Mouse (Mus musculus) olfactory bulb, adult 2 months (tissue): ENCODE results near the gene Negr1. TPM values are rescaled to one million over a fixed set of nuclear protein-coding genes. Genes with fewer than 3 reads are reported as not detected.
A peak's percentile ranks its signal among the peaks of the same experiment; 100 is the strongest.

Experiments used
- H3K27ac ChIP-seq: fragments of 200-500 bp; 2 replicates; pipeline ENCODE4 v1.5.1; 2012; ENCODE audit warnings: low read depth, low read length; ENCODE audit not compliant: insufficient read depth
- H3K4me1 ChIP-seq: fragments of 200-500 bp; 2 replicates; pipeline ENCODE4 v1.6.1; 2012; ENCODE audit warnings: low read length; ENCODE audit not compliant: control insufficient read depth, insufficient read depth
- H3K4me3 ChIP-seq: fragments of 200-500 bp; 2 replicates; pipeline ENCODE4 v1.5.1; 2012; ENCODE audit warnings: mild to moderate bottlenecking, low read depth, low read length, moderate library complexity; ENCODE audit not compliant: insufficient read depth
- CTCF ChIP-seq: fragments of 200-500 bp; IDR thresholded peaks from 2 replicates; pipeline ENCODE4 v1.5.1; 2012; ENCODE audit warnings: low read depth, mild to moderate bottlenecking, low read length, moderate library complexity; ENCODE audit not compliant: insufficient read depth
- POLR2A ChIP-seq: fragments of 200-500 bp; IDR thresholded peaks from 2 replicates; pipeline ENCODE4 v1.6.1; 2012; ENCODE audit warnings: mild to moderate bottlenecking, low read depth, low read length, moderate library complexity; ENCODE audit not compliant: insufficient read depth
- WGBS: fragments of 180-500 bp; shearing (Covaris S2); methylation state at CpG from one replicate; pipeline ENCODE4 v1.1.7; 2018; 5-methylcytosine and 5-hydroxymethylcytosine counted together
- polyA plus RNA-seq: library from polyadenylated mRNA; stranded (reverse); fragments of >200 nt; gene quantifications from 2 replicates; pipeline ENCODE4 v1.2.4, GENCODE M21; 2012; ENCODE audit warnings: low replicate concordance; ENCODE audit not compliant: missing spikeins, insufficient read depth, insufficient read length

The Negr1 gene
- 107 and 504 TPM in 2 replicates for polyA plus RNA-seq

DNA sequence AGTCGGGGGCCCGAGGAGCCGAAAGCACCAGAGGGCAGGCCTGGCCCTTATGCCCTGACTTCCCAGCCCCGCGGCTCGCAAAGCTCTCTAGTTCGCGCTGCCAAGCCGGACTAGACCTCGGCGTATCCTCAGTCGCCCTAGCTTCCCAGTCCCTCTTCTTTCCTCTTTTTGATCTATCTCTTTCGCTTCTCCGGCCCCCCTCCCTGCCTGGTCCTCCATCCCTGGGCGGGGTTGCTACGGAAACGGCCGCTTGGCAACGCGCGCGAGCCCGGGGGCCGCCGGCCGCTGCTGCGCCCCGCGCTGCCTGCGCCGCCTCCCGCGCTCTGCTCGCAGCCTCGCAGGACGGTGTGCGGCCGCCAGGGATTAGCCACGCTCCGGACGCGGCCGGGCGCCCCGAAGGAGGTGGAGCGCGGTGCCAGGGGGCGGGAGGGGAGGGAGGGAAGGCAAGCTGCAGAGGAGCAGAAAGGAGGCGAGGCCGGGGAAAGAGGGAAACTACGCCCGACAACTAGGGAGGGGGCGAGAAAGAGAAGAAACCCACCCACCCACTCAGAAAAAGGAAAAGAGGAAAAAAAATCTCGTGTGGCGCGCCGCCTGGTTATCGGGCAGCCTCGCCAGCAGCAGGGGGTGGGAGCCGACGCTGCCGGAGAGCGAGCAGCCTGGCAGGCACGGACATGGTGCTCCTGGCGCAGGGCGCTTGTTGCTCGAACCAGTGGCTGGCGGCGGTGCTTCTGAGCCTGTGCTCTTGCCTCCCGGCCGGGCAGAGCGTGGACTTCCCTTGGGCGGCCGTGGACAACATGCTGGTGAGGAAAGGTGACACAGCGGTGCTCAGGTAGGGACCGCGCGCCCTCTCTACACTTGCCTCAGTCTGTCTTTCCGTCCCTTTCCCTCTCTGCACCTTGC is at the start of gene Negr1:
Gene Negr1, plus strand, starts transcription at position 271 of the 900 bp plus-strand sequence.
- TF ChIP-seq CTCF (no peak; the same call in 1 of the 2 replicates), POLR2A (peak; percentile 45; the same call in 1 of the 2 replicates)
- Histone ChIP-seq H3K27ac (peak within 1 kb of the TSS; percentile 100), H3K4me1 (peaks cover 6% of the 10 kb centered on the region; the same call in 1 of the 2 replicates), H3K4me3 (peak within 1 kb of the TSS; percentile 89)
- WGBS, result under 1% methylated on average over 79 of the region's 79 CpGs

DNA sequence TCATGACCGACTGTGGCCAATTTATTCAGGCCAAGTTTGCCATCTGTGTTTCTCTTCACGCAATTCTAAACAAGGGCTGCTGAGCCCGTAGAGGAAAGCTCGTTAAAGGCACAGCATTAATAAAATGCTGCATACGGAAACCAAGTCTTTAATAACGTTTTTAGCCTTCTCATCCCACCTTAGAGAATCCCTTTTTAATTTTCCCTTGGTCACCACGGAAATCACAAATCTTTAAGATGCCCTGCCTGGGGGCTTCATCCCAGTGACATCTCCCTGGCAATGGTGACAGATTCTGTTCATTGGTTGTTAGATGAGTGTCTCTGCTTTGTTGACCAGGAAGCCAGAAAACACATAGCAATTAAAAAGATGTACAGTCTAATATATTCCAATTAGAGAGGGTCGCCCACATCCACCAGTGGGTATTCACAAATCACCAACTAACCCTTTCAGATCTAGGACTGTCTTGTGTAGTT is 35.1 kb upstream of the Negr1 start:
- no peak for TF ChIP-seq CTCF
- TF ChIP-seq POLR2A, result no peak
- Histone ChIP-seq H3K4me3 (no peak overlapping the region), H3K27ac (no peak overlapping the region), H3K4me1 (no peaks in the 10 kb centered on the region)
- 39% methylated on average over 8 of the region's 8 CpGs for WGBS

DNA sequence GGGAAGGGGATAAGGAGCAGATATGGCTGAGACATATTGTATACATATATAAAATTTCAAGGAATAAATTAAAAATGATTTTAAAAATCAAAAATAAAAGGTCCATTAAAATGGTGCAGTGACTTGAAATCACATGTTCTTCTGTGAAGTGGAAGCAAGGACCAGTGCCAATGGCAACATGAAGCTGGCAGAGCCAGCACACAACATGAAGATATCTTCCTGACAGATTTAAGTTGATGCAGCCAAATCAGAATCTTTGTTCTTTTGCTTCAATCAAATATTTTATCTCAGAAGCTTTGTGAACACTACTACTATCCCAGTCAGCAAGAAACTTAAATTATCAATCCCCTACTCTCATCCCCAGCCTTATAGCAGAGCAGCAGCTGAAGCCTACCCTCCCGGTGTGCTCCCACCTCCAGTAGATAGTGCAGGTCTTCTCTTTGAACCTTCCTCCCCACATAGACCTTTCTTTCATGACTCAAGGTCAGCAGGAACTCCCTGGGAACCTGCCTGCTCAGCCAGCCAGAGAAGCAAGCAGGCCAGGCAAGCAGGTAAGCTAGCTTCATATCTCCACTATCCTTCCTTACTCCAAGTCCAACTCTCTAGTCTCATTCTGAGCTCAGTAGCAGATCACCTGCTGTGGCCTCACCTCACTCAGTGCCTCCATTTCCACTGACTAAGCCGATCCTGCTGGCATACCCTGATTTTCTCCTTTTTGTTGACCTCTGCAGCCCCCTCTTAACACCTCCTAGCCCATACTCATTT is 34.2 kb upstream of the Negr1 start:
- H3K4me1 ChIP-seq, result no peaks in the 10 kb centered on the region
- TF ChIP-seq POLR2A (no peak), CTCF (no peak)
- 90% methylated on average over 2 of the region's 2 CpGs for WGBS
- H3K27ac ChIP-seq, result no peak overlapping the region
- no peak overlapping the region for H3K4me3 ChIP-seq

GRCm38 (mm10) chr3:156559441-156559825 is 2.2 kb upstream of the Negr1 start:
- no peak for TF ChIP-seq POLR2A
- no peak for TF ChIP-seq CTCF
- 1% methylated on average over 8 of the region's 8 CpGs for WGBS
- H3K4me3 ChIP-seq, result 0 out of 2 replicates have a peak overlapping the region, but pooled peaks have one; percentile 12
- H3K4me1 ChIP-seq, result peaks cover 2% of the 10 kb centered on the region; the same call in 1 of the 2 replicates
- peak overlapping the region; percentile 95 for H3K27ac ChIP-seq

GRCm38 (mm10) chr3:156559826-156560471 is 1.6 kb upstream of the Negr1 start:
- no peak for TF ChIP-seq POLR2A
- no peak for TF ChIP-seq CTCF
- Histone ChIP-seq H3K4me3 (peak overlapping the region; percentile 89), H3K4me1 (peaks cover 4% of the 10 kb centered on the region; the same call in 1 of the 2 replicates), H3K27ac (peak overlapping the region; percentile 95)
- 1% methylated on average over 19 of the region's 19 CpGs for WGBS

DNA sequence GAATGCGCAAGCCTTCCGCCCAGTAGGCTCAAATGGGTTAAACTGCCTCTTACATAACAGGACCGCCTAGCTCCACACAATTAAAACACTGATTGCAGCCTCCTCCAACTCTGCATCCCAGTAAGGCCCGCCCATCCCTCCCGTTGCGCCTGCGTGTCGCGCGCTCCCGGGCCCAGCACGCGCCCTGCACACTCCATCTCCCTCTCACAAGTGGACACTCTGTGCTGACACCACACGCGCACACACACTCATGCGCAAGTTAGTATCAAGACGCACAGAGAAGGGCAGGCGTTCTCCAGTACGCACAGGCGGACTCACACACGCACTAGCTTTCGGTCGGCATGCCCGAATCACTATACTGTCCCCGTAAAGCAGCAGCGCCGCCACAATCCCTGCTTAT is 828 bp upstream of the Negr1 start:
- under 1% methylated on average over 27 of the region's 27 CpGs for WGBS
- Histone ChIP-seq H3K4me3 (peak overlapping the region; percentile 89), H3K4me1 (peaks cover 4% of the 10 kb centered on the region; the same call in 1 of the 2 replicates), H3K27ac (peak overlapping the region; percentile 100)
- TF ChIP-seq CTCF (no peak), POLR2A (peak; percentile 84)

DNA sequence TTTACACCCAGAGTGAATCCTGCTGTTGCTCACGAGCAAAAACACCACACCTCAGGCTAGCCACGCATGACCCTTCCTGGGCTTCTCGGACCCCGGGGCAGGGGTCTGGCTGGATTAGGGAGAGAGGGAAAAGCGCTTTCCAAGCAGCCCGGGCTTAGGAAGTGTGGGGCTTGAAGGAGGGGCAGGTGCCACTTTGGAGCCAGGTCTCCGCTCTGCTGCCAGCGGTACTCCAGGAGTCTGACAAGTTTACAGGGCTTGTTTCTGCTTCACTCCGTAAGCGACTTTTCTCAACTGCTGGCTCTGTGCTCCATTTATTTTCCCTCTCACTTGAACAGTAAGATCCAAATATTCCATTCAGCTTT is 811 bp downstream of the Negr1 start:
- 0 out of 2 replicates have a peak, but pooled peaks have one; percentile 4 for TF ChIP-seq POLR2A
- TF ChIP-seq CTCF, result no peak
- under 1% methylated on average over 10 of the region's 10 CpGs for WGBS
- Histone ChIP-seq H3K27ac (peak overlapping the region; percentile 100), H3K4me1 (peaks cover 7% of the 10 kb centered on the region; the same call in 1 of the 2 replicates), H3K4me3 (peak overlapping the region; percentile 89)

- no peak for TF ChIP-seq POLR2A
- TF ChIP-seq CTCF, result no peak
- WGBS, result 7% methylated on average over 2 of the region's 2 CpGs
- Histone ChIP-seq H3K4me3 (peak overlapping the region; percentile 89), H3K27ac (peak overlapping the region; percentile 100), H3K4me1 (peaks cover 5% of the 10 kb centered on the region; the same call in 1 of the 2 replicates)
Observed at GRCm38 (mm10) chr3:156562796-156563195, 1.2 kb downstream of the Negr1 start.
